Mouse (Mus musculus): ENCODE measurements around the gene Celf1.
A peak's percentile ranks its signal among the peaks of the same experiment; 100 is the strongest.

Gene Celf1

GRCm38 (mm10) chr2:91061849-91062481 is 121.8 kb downstream of the Celf1 start:
- peak; percentile 96 for DNase-seq (ENCODE audit: inconsistent ontology term)

DNA sequence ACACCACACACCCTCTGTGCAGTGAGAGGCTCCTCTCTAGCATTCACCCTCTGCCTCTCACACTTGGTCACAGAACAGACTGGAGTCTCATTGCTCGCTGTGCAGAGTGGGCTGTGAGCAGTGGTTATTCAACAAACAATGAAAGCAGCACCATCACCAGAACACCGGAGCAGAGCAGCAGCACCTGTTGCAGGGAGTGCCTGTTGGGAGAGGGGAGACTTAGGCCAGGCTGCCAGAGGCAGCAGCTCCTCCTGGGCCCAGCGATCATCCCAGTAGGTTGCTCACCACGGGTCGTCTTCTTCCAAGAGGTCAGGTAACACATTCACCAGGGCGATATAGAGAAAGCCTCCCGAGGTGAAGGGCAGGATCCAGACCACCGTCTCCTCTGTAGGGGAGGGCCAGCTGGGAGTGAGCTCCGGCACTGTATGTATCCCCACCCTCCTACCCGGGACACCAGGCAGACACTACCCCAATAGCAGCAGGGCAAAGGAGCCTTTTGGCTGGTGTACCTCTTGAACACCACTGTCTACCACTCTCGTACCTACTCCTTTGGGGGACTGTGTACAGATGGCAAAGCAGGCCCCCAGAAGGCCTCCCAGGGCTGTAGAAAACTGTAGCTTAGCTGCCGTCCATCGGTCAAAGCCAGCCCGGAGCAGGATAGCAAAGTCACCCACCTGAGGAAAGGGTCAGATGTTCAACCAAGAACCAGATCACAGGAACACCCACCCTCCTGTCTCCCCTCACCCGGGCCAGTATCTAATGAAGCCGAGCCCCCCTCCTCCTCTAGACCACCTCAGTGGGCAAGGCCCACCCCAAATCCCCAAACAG is 122.8 kb downstream of the Celf1 start:
- DNase-seq (ENCODE audit: inconsistent ontology term) = no peak

GRCm38 (mm10) chr2:91064211-91064610 is 124.0 kb downstream of the Celf1 start:
- no peak for DNase-seq (ENCODE audit: inconsistent ontology term)

DNA sequence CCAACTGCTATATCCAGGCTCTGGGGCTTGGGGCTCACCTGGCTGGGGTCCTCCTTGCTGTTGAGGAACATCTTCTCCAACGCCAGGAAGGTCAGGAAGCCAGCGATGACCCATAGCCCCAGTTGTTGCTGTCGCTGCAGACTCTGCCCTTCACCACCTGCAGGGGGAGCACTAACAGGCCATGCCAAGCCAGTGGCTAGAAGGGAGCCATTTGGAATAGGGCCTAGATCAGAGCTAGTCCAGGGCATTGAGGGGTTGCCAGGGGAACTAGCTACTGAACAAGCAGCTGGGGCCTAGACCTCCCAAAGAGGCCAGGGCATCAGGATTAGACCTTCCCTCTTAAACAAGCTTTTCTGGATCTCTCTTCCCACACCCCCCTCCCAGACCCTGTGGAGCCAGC is 125.4 kb downstream of the Celf1 start:
- DNase-seq (ENCODE audit: inconsistent ontology term) = no peak

- DNase-seq (ENCODE audit: inconsistent ontology term) = peak; percentile 29
Measured at GRCm38 (mm10) chr2:91066455-91066854, 126.3 kb downstream of the Celf1 start.

DNA sequence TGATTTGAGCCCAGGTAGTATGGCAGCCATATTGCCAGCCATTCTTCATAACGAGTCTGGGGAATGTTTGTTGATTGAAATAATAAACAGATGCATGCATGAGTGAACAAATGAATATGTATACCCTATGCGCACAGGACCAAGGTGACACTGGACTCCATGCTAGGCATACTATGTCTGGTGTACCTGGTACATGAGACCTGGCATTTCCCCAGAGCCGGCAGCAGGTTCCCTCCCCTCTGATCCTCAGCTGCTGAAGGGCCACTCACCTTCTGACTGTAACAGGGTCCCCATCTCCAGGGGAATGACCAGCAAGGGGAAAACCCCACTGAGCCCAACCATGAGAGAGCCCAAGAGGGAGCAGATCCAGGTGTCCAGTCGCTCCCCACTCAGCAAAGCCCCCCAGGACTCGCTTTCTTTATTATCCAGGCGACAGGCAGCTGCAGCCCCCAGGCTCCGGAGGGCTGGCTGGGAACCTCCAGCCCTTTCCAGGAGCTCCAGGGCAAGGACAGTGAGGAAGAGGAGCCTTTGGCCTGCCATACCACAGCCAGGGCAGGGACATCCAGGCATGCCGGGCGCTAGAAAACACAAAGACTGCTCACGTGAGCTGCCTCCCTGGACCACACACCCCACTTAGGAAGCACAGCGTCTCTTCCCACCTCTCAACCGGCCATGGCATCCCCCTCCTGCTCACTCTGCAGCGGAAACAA is 128.1 kb downstream of the Celf1 start:
- DNase-seq (ENCODE audit: inconsistent ontology term) = no peak

DNA sequence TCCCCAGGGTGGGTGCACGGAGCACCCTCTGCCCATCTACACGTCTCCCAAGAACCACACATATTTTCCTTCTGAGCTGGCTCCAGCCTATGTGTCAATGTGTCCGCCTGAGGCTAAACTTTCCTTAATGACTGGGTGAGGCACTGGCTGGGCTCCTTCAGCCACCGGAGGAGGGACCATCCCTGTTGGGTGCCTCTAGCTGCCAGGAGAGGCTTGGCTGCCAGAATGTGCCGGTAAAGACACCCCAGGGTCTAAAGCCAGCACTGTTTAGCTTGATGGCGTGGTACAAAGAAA is 128.6 kb downstream of the Celf1 start:
- DNase-seq (ENCODE audit: inconsistent ontology term) = peak; percentile 84

Data from Muller cell, postnatal 12 days (primary cell).